Mouse (Mus musculus) bone marrow, adult 2 months (tissue): Measurements from ENCODE around the gene Ssh3.

ENCODE experiments used
- CTCF ChIP-seq: fragments of 200-500 bp; IDR thresholded peaks from 2 replicates; pipeline ENCODE4 v1.5.1; 2011; ENCODE audit warnings: low read length, control low read depth; ENCODE audit not compliant: control insufficient read depth, insufficient read depth
- POLR2A ChIP-seq: fragments of 200-500 bp; IDR thresholded peaks from 2 replicates; pipeline ENCODE4 v1.6.1; 2011; ENCODE audit warnings: low read depth, mild to moderate bottlenecking, control low read depth, low read length, borderline replicate concordance; ENCODE audit not compliant: control insufficient read depth

GRCm38 (mm10) chr19:4309302-4309701, 40.3 kb upstream of the Ssh3 start:
- TF ChIP-seq POLR2A (no peak), CTCF (no peak)
